Mouse (Mus musculus) thymus, postnatal 10 days (tissue): ENCODE measurements around the gene Dbndd2.

Experiments used
- DNase-seq, 2 experiments: peaks; one replicate each; pipeline ENCODE4 v3.0.0; 2021; ENCODE audit warnings: low spot score in 2 of 2

Dbndd2 gene

GRCm38 (mm10) chr2:164540652-164541427 lies 54.9 kb downstream of the Dbndd2 start:
- no peak for DNase-seq

- DNase-seq = no peak
Measured at GRCm38 (mm10) chr2:164542132-164542531, 56.2 kb downstream of the Dbndd2 start.

GRCm38 (mm10) chr2:164542598-164542997 lies 56.7 kb downstream of the Dbndd2 start:
- DNase-seq = no peak
